Mouse (Mus musculus) hindbrain, embryonic 11.5 days (tissue): ENCODE measurements at regions not wholly inside any gene's neighbourhood (a gene's known extent, or its start where the extent isn't known, plus 50 kb on each side); places are given as distances from the start of the nearest gene placed in this dataset.

Experiments
- ATAC-seq: fragments of 200-750 bp; cut with Nextera tagmentation; 2 replicates; pipeline ENCODE4 v1.8.0; 2017; ENCODE audit warnings: mild to moderate bottlenecking, moderate TSS enrichment, moderate library complexity; ENCODE audit not compliant: low FRiP score
- DNase-seq: peaks from one replicate; pipeline ENCODE4 v3.0.0-alpha.2; 2015; ENCODE audit warnings: low spot score
- H3K27ac ChIP-seq: fragments of 300-500 bp; sonication (generic); 2 replicates; pipeline ENCODE4 v1.5.1; 2014; ENCODE audit warnings: mild to moderate bottlenecking, low read depth, low read length
- H3K27me3 ChIP-seq: fragments of 300-500 bp; sonication (generic); 2 replicates; pipeline ENCODE4 v1.6.1; 2014; ENCODE audit warnings: mild to moderate bottlenecking, low read length, moderate library complexity, mixed read lengths; ENCODE audit not compliant: control insufficient read depth, insufficient read depth
- H3K36me3 ChIP-seq: fragments of 300-500 bp; sonication (generic); 2 replicates; pipeline ENCODE4 v1.6.1; 2014; ENCODE audit warnings: mild to moderate bottlenecking, low read length, moderate library complexity, mixed read lengths; ENCODE audit not compliant: control insufficient read depth, insufficient read depth
- H3K4me1 ChIP-seq: fragments of 300-500 bp; sonication (generic); replicated peaks from 2 replicates; pipeline ENCODE4 v1.6.1; 2014; ENCODE audit warnings: low read length, mixed read lengths; ENCODE audit not compliant: control insufficient read depth, insufficient read depth
- H3K4me2 ChIP-seq: fragments of 300-500 bp; sonication (generic); replicated peaks from 2 replicates; pipeline ENCODE4 v1.6.1; 2014; ENCODE audit warnings: mild to moderate bottlenecking, low read depth, low read length
- H3K4me3 ChIP-seq: fragments of 300-500 bp; sonication (generic); 2 replicates; pipeline ENCODE4 v1.5.1; 2014; ENCODE audit warnings: low read depth, low read length
- H3K9ac ChIP-seq: fragments of 300-500 bp; sonication (generic); 2 replicates; pipeline ENCODE4 v1.6.1; 2014; ENCODE audit warnings: low read depth, low read length
- H3K9me3 ChIP-seq: fragments of 300-500 bp; sonication (generic); 2 replicates; pipeline ENCODE4 v1.6.1; 2016; ENCODE audit warnings: low read length; ENCODE audit not compliant: control insufficient read depth
- WGBS: fragments of 180-500 bp; shearing (Covaris S2); extraction: QIAGEN DNeasy Blood & Tissue Kit; methylation state at CpG from one replicate; pipeline ENCODE4 v1.1.7; 2014; 5-methylcytosine and 5-hydroxymethylcytosine counted together

- 85% methylated on average over 5 of the region's 5 CpGs for WGBS
Observed at GRCm38 (mm10) chr3:150198492-150198891, 1208.1 kb upstream of the Adgrl2 start.

DNA sequence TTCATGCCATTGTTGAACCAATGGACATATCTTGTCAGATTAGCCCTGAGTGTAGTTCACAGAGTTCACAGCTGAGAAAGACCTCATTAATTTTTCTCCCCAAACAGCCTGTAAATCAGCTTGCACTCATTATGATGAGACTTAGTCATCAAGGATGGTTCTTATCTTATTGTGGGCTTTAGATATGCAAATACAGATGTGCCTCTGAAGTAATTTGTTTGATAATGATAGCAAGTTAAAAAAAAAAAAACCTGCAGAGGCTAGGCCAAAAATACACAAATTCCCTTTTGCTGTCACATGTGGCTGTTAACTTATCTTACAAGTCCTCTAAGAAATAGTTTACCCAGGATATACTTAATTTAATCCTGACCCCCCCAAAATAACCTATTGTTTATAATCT, 1215.5 kb upstream of the Adgrl2 start:
- H3K27ac ChIP-seq: no peak overlapping the region
- no peak for ATAC-seq

More at GRCm38 (mm10) chr3:150198492-150198891, 1208.1 kb upstream of the Adgrl2 start:
- no peak overlapping the region for H3K4me2 ChIP-seq
- no peaks in the 10 kb centered on the region for H3K36me3 ChIP-seq
- no peak overlapping the region for H3K27ac ChIP-seq
- no peak overlapping the region for H3K9ac ChIP-seq
- no peaks in the 10 kb centered on the region for H3K27me3 ChIP-seq
- H3K9me3 ChIP-seq: no peaks in the 10 kb centered on the region
- H3K4me3 ChIP-seq: no peak overlapping the region
- no peaks in the 10 kb centered on the region for H3K4me1 ChIP-seq
- ATAC-seq (no peak), DNase-seq (no peak)

DNA sequence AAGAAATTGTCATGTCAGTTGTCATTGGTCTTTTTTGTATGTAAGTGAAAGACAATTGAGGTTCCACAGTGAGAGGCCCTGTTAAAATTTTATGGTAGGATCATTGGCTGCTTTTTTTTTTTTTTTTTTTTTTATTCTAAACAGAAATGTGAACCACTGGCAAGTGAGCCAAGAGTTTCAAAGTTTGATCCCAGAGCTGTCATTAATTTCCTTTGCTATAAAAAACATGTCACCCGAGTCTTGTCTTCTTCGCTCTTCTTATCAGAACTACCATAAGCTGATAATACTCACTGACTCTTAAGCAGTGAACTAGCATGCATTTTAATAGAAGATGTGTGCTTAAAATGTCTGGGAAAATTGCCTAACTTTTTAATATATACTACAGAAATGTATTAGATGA, 1204.4 kb upstream of the Adgrl4 start:
- no peak overlapping the region for H3K4me3 ChIP-seq
- DNase-seq (no peak), ATAC-seq (no peak)
- no peak overlapping the region for H3K9ac ChIP-seq
- no peaks in the 10 kb centered on the region for H3K4me1 ChIP-seq
- H3K36me3 ChIP-seq: no peaks in the 10 kb centered on the region
- H3K27me3 ChIP-seq: no peaks in the 10 kb centered on the region
- H3K9me3 ChIP-seq: no peaks in the 10 kb centered on the region
- 97% methylated on average over 2 of the region's 2 CpGs for WGBS
- H3K27ac ChIP-seq: no peak overlapping the region
- no peak overlapping the region for H3K4me2 ChIP-seq

More for the DNA sequence above, 1215.5 kb upstream of the Adgrl2 start:
- Histone ChIP-seq H3K9me3 (no peaks in the 10 kb centered on the region), H3K27me3 (no peaks in the 10 kb centered on the region), H3K36me3 (no peaks in the 10 kb centered on the region), H3K4me1 (no peaks in the 10 kb centered on the region), H3K4me2 (no peak overlapping the region), H3K9ac (no peak overlapping the region), H3K4me3 (no peak overlapping the region)
- no peak for DNase-seq

- H3K9ac ChIP-seq: no peak overlapping the region
- H3K36me3 ChIP-seq: no peaks in the 10 kb centered on the region
- no peak for DNase-seq
- no peak overlapping the region for H3K4me2 ChIP-seq
- no peaks in the 10 kb centered on the region for H3K4me1 ChIP-seq
- no peak overlapping the region for H3K4me3 ChIP-seq
- H3K9me3 ChIP-seq: no peaks in the 10 kb centered on the region
- no peaks in the 10 kb centered on the region for H3K27me3 ChIP-seq
- 92% methylated on average over 7 of the region's 7 CpGs for WGBS
- no peak overlapping the region for H3K27ac ChIP-seq
- ATAC-seq: no peak
Observed at GRCm38 (mm10) chr3:150236946-150237600, 1200.6 kb upstream of the Adgrl4 start.

DNA sequence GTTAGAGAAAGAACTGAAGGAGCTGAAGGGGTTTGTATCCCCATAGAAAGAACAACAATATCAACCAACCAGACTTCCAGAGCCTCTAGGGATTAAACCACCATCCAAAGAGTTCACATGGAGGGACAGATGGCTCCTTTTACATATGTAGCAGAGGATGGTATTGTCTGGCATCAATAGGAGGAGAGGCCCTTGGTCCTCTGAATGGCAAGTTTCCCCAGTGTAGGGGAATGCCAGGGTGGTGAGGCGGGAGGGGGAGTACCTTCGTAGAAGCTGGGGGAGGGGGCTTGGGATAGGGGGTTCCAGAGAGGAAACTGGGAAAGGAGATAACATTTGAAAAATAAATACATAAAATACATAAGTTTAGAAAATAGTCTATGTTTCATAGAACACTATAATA, 1162.6 kb upstream of the Adgrl4 start:
- Histone ChIP-seq H3K27ac (no peak overlapping the region), H3K9me3 (no peaks in the 10 kb centered on the region), H3K4me2 (no peak overlapping the region), H3K9ac (no peak overlapping the region), H3K36me3 (no peaks in the 10 kb centered on the region), H3K4me1 (no peaks in the 10 kb centered on the region), H3K4me3 (no peak overlapping the region), H3K27me3 (no peaks in the 10 kb centered on the region)
- ATAC-seq: peak; percentile 54; the same call in 1 of the 2 replicates
- DNase-seq: no peak
- 82% methylated on average over 2 of the region's 2 CpGs for WGBS

GRCm38 (mm10) chr3:150296057-150296710, 1141.5 kb upstream of the Adgrl4 start:
- Histone ChIP-seq H3K9me3 (no peaks in the 10 kb centered on the region), H3K4me1 (no peaks in the 10 kb centered on the region), H3K27ac (no peak overlapping the region), H3K27me3 (no peaks in the 10 kb centered on the region), H3K9ac (no peak overlapping the region), H3K4me3 (no peak overlapping the region), H3K4me2 (no peak overlapping the region), H3K36me3 (no peaks in the 10 kb centered on the region)
- DNase-seq (no peak), ATAC-seq (no peak)
- WGBS: 58% methylated on average over 2 of the region's 2 CpGs

DNA sequence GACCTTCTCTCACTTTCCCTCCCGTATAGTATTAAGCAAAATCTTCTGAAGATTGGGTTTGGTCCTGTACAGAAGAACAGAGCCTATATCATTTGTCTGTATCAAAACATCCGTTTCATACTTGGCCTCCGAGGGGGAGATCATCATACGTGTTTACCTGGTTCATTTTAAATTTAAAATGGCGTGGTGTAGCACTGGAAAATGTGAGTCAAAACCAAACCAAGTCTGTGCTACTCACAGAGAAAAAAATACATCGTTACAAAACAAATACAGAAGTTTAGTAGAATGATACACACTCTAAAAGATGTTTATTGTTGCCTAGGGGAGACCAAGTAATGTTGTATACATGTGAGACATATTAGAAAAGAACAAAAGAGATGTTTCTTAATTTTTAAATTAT, 1108.9 kb upstream of the Adgrl4 start:
- DNase-seq (no peak), ATAC-seq (no peak)
- H3K36me3 ChIP-seq: no peaks in the 10 kb centered on the region
- no peaks in the 10 kb centered on the region for H3K4me1 ChIP-seq
- H3K4me2 ChIP-seq: no peak overlapping the region
- 93% methylated on average over 6 of the region's 6 CpGs for WGBS
- no peaks in the 10 kb centered on the region for H3K9me3 ChIP-seq
- no peaks in the 10 kb centered on the region for H3K27me3 ChIP-seq
- H3K4me3 ChIP-seq: no peak overlapping the region
- no peak overlapping the region for H3K9ac ChIP-seq
- H3K27ac ChIP-seq: no peak overlapping the region

DNA sequence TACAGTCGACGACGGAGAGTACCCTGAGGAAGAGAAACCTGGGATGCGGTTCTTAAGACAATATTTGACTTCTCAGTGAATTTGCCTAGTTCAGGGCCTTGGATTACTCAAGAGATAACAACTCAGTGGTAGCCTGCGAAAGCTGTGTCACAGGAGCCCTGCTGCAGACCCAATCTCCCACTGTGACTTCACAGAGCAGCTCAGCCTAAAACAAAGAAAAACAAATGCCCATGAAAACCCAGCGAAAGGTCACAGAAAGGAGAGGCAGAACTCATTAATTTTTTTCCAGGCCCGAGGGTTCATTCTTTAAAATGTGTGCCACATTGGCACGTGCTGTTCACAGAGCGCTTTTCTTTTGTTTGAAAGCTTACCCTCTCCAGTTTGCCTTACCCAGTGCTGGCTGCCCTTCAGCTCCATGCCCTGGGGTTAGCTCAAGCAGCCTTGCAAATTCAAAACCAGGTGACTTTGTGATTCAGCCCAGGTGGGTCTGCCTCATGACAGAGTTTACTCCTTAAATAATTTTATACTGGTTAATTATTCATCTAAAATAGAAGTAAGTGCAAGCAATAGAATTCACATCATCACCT, 1085.5 kb upstream of the Adgrl4 start:
- Histone ChIP-seq H3K4me3 (no peak overlapping the region), H3K9ac (no peak overlapping the region), H3K9me3 (no peaks in the 10 kb centered on the region), H3K27ac (no peak overlapping the region), H3K4me2 (no peak overlapping the region), H3K36me3 (no peaks in the 10 kb centered on the region), H3K4me1 (no peaks in the 10 kb centered on the region), H3K27me3 (no peaks in the 10 kb centered on the region)
- DNase-seq: no peak
- WGBS: 23% methylated on average over 9 of the region's 9 CpGs
- peak; percentile 57; the same call in 1 of the 2 replicates for ATAC-seq

GRCm38 (mm10) chr3:150365766-150366165, 1071.9 kb upstream of the Adgrl4 start:
- no peaks in the 10 kb centered on the region for H3K4me1 ChIP-seq
- 93% methylated on average over 3 of the region's 3 CpGs for WGBS

More at GRCm38 (mm10) chr3:150365766-150366165, 1071.9 kb upstream of the Adgrl4 start:
- H3K27ac ChIP-seq: no peak overlapping the region
- no peak overlapping the region for H3K9ac ChIP-seq
- H3K4me2 ChIP-seq: no peak overlapping the region
- no peak overlapping the region for H3K4me3 ChIP-seq
- no peaks in the 10 kb centered on the region for H3K27me3 ChIP-seq
- ATAC-seq (no peak), DNase-seq (no peak)
- no peaks in the 10 kb centered on the region for H3K36me3 ChIP-seq
- H3K9me3 ChIP-seq: no peaks in the 10 kb centered on the region
